Mouse (Mus musculus): ENCODE results near the gene Dpysl4. TPM values are rescaled to one million over a fixed set of nuclear protein-coding genes. Genes with fewer than 3 reads are reported as not detected.

Gene Dpysl4
- total and polyA plus RNA-seq, 2 experiments from 2014 or later = 164 to 180 TPM

- peak; percentile 56 for DNase-seq (ENCODE audit: low spot score)
- WGBS = 55% methylated on average over 6 of the region's 6 CpGs
- no peaks in the 10 kb centered on the region; the same call in 1 of the 2 replicates for H3K36me3 ChIP-seq (ENCODE audit: insufficient read depth, low read length)
- ATAC-seq (ENCODE audit: low FRiP score) = no peak
- no peak overlapping the region for H3K4me2 ChIP-seq (ENCODE audit: low read depth, low read length, poor library complexity, severe bottlenecking)
- H3K27ac ChIP-seq (ENCODE audit: low read depth, low read length) = no peak overlapping the region
- no peak overlapping the region for H3K4me3 ChIP-seq (ENCODE audit: low read depth, low read length)
- no peaks in the 10 kb centered on the region for H3K9me3 ChIP-seq (ENCODE audit: low read length)
- no peaks in the 10 kb centered on the region for H3K27me3 ChIP-seq (ENCODE audit: insufficient read depth, low read length)
- H3K4me1 ChIP-seq (ENCODE audit: insufficient read depth, low read length) = no peaks in the 10 kb centered on the region
- no peak for TF ChIP-seq CTCF (IDR thresholded peaks at IDR 0.05)
- H3K9ac ChIP-seq (replicated peaks; ENCODE audit: low read length, poor library complexity, severe bottlenecking) = no peak overlapping the region
These were observed 7.6 kb upstream of the Dpysl4 start for GRCm38 (mm10) chr7:139078181-139078580.

GRCm38 (mm10) chr7:139079141-139079540 is 6.7 kb upstream of the Dpysl4 start:
- H3K4me3 ChIP-seq (ENCODE audit: low read depth, low read length) = no peak overlapping the region
- H3K9ac ChIP-seq (replicated peaks; ENCODE audit: low read length, poor library complexity, severe bottlenecking) = no peak overlapping the region
- DNase-seq (ENCODE audit: low spot score) (no peak), ATAC-seq (ENCODE audit: low FRiP score) (no peak)
- TF ChIP-seq CTCF (IDR thresholded peaks at IDR 0.05) = no peak
- 72% methylated on average over 7 of the region's 7 CpGs for WGBS
- H3K36me3 ChIP-seq (ENCODE audit: insufficient read depth, low read length) = no peaks in the 10 kb centered on the region; the same call in 1 of the 2 replicates
- H3K27me3 ChIP-seq (ENCODE audit: insufficient read depth, low read length) = no peaks in the 10 kb centered on the region
- H3K4me1 ChIP-seq (ENCODE audit: insufficient read depth, low read length) = no peaks in the 10 kb centered on the region
- H3K27ac ChIP-seq (ENCODE audit: low read depth, low read length) = no peak overlapping the region
- H3K9me3 ChIP-seq (ENCODE audit: low read length) = no peaks in the 10 kb centered on the region
- no peak overlapping the region for H3K4me2 ChIP-seq (ENCODE audit: low read depth, low read length, poor library complexity, severe bottlenecking)

GRCm38 (mm10) chr7:139080714-139081113 is 5.1 kb upstream of the Dpysl4 start:
- no peak for DNase-seq (ENCODE audit: low spot score)
- H3K4me3 ChIP-seq (ENCODE audit: low read depth, low read length) = no peak overlapping the region
- no peak overlapping the region for H3K4me2 ChIP-seq (ENCODE audit: low read depth, low read length, poor library complexity, severe bottlenecking)

GRCm38 (mm10) chr7:139081158-139081557 is 4.6 kb upstream of the Dpysl4 start:
- H3K4me3 ChIP-seq (ENCODE audit: low read depth, low read length) = no peak overlapping the region
- no peaks in the 10 kb centered on the region; the same call in 1 of the 2 replicates for H3K36me3 ChIP-seq (ENCODE audit: insufficient read depth, low read length)
- no peak for TF ChIP-seq CTCF (IDR thresholded peaks at IDR 0.05)
- no peak overlapping the region for H3K9ac ChIP-seq (replicated peaks; ENCODE audit: low read length, poor library complexity, severe bottlenecking)
- no peak for DNase-seq (ENCODE audit: low spot score)
- no peaks in the 10 kb centered on the region for H3K4me1 ChIP-seq (ENCODE audit: insufficient read depth, low read length)
- H3K9me3 ChIP-seq (ENCODE audit: low read length) = no peaks in the 10 kb centered on the region
- H3K27ac ChIP-seq (ENCODE audit: low read depth, low read length) = no peak overlapping the region
- no peak overlapping the region for H3K4me2 ChIP-seq (ENCODE audit: low read depth, low read length, poor library complexity, severe bottlenecking)
- H3K27me3 ChIP-seq (ENCODE audit: insufficient read depth, low read length) = no peaks in the 10 kb centered on the region
- no peak for ATAC-seq (ENCODE audit: low FRiP score)
- WGBS = 57% methylated on average over 5 of the region's 5 CpGs

More at GRCm38 (mm10) chr7:139080714-139081113, 5.1 kb upstream of the Dpysl4 start:
- H3K27ac ChIP-seq (ENCODE audit: low read depth, low read length) = no peak overlapping the region
- no peak for ATAC-seq (ENCODE audit: low FRiP score)
- H3K4me1 ChIP-seq (ENCODE audit: insufficient read depth, low read length) = no peaks in the 10 kb centered on the region
- no peaks in the 10 kb centered on the region for H3K9me3 ChIP-seq (ENCODE audit: low read length)
- TF ChIP-seq CTCF (IDR thresholded peaks at IDR 0.05) = peak; percentile 75
- H3K27me3 ChIP-seq (ENCODE audit: insufficient read depth, low read length) = no peaks in the 10 kb centered on the region
- WGBS = 71% methylated on average over 4 of the region's 4 CpGs
- no peaks in the 10 kb centered on the region; the same call in 1 of the 2 replicates for H3K36me3 ChIP-seq (ENCODE audit: insufficient read depth, low read length)
- H3K9ac ChIP-seq (replicated peaks; ENCODE audit: low read length, poor library complexity, severe bottlenecking) = no peak overlapping the region

GRCm38 (mm10) chr7:139082281-139082680 is 3.5 kb upstream of the Dpysl4 start:
- H3K4me3 ChIP-seq (ENCODE audit: low read depth, low read length) = no peak overlapping the region
- no peak overlapping the region for H3K4me2 ChIP-seq (ENCODE audit: low read depth, low read length, poor library complexity, severe bottlenecking)
- no peak overlapping the region for H3K9ac ChIP-seq (replicated peaks; ENCODE audit: low read length, poor library complexity, severe bottlenecking)
- no peaks in the 10 kb centered on the region for H3K9me3 ChIP-seq (ENCODE audit: low read length)
- H3K27me3 ChIP-seq (ENCODE audit: insufficient read depth, low read length) = no peaks in the 10 kb centered on the region
- no peak for ATAC-seq (ENCODE audit: low FRiP score)
- 69% methylated on average over 8 of the region's 8 CpGs for whole genome bisulfite sequencing
- H3K36me3 ChIP-seq (ENCODE audit: insufficient read depth, low read length) = no peaks in the 10 kb centered on the region; the same call in 1 of the 2 replicates
- H3K4me1 ChIP-seq (ENCODE audit: insufficient read depth, low read length) = peaks cover 3% of the 10 kb centered on the region
- H3K27ac ChIP-seq (ENCODE audit: low read depth, low read length) = no peak overlapping the region
- DNase-seq (ENCODE audit: low spot score) = no peak
- TF ChIP-seq CTCF (IDR thresholded peaks at IDR 0.05) = no peak

GRCm38 (mm10) chr7:139084316-139084715 is 1.5 kb upstream of the Dpysl4 start:
- Histone ChIP-seq H3K4me2 (ENCODE audit: low read depth, low read length, poor library complexity, severe bottlenecking) (no peak overlapping the region), H3K9ac (replicated peaks; ENCODE audit: low read length, poor library complexity, severe bottlenecking) (no peak overlapping the region), H3K27ac (ENCODE audit: low read depth, low read length) (no peak overlapping the region), H3K4me3 (ENCODE audit: low read depth, low read length) (no peak overlapping the region), H3K9me3 (ENCODE audit: low read length) (no peaks in the 10 kb centered on the region), H3K27me3 (ENCODE audit: insufficient read depth, low read length) (no peaks in the 10 kb centered on the region), H3K4me1 (ENCODE audit: insufficient read depth, low read length) (peaks cover 14% of the 10 kb centered on the region), H3K36me3 (ENCODE audit: insufficient read depth, low read length) (peaks cover 10% of the 10 kb centered on the region)
- 61% methylated on average over 1 of the region's 1 CpGs for WGBS
- DNase-seq (ENCODE audit: low spot score) = no peak
- ATAC-seq (ENCODE audit: low FRiP score) = no peak
- TF ChIP-seq CTCF (IDR thresholded peaks at IDR 0.05) = no peak

Data from midbrain, postnatal 0 days (tissue).